Mouse (Mus musculus): ENCODE results near the gene Pgm2. TPM values are rescaled to one million over a fixed set of nuclear protein-coding genes. Genes with fewer than 3 reads are reported as not detected.

The Pgm2 gene
- total and polyA plus RNA-seq, 2 experiments from 2014 or later, result 12.9 to 17.1 TPM

GRCm38 (mm10) chr5:64075506-64075905 lies 17.2 kb upstream of the Pgm2 start:
- H3K27ac ChIP-seq (ENCODE audit: low read depth, low read length), result no peak overlapping the region
- no peak for TF ChIP-seq CTCF (IDR thresholded peaks at IDR 0.05; ENCODE audit: low read depth)
- no peak for ATAC-seq
- no peak overlapping the region for H3K9ac ChIP-seq
- no peak overlapping the region for H3K4me3 ChIP-seq (ENCODE audit: low read depth, low read length)
- no peaks in the 10 kb centered on the region for H3K36me3 ChIP-seq (ENCODE audit: insufficient read depth)
- H3K9me3 ChIP-seq (ENCODE audit: low read length), result no peaks in the 10 kb centered on the region
- WGBS, result 48% methylated on average over 3 of the region's 3 CpGs
- H3K4me2 ChIP-seq (ENCODE audit: low read depth), result no peak overlapping the region
- H3K27me3 ChIP-seq (ENCODE audit: insufficient read depth, low read length), result no peaks in the 10 kb centered on the region
- H3K4me1 ChIP-seq (ENCODE audit: insufficient read depth), result no peaks in the 10 kb centered on the region
- DNase-seq, result no peak

- no peak for DNase-seq
- H3K4me2 ChIP-seq (ENCODE audit: low read depth), result no peak overlapping the region
- H3K4me1 ChIP-seq (ENCODE audit: insufficient read depth), result no peaks in the 10 kb centered on the region
- H3K9ac ChIP-seq, result no peak overlapping the region
- no peak for TF ChIP-seq CTCF (IDR thresholded peaks at IDR 0.05; ENCODE audit: low read depth)
- no peak for ATAC-seq
- WGBS, result 75% methylated on average over 4 of the region's 4 CpGs
- H3K27ac ChIP-seq (ENCODE audit: low read depth, low read length), result no peak overlapping the region
- no peaks in the 10 kb centered on the region for H3K9me3 ChIP-seq (ENCODE audit: low read length)
- H3K27me3 ChIP-seq (ENCODE audit: insufficient read depth, low read length), result no peaks in the 10 kb centered on the region
- no peak overlapping the region for H3K4me3 ChIP-seq (ENCODE audit: low read depth, low read length)
- H3K36me3 ChIP-seq (ENCODE audit: insufficient read depth), result no peaks in the 10 kb centered on the region
Observed at GRCm38 (mm10) chr5:64077353-64077752, 15.4 kb upstream of the Pgm2 start.

GRCm38 (mm10) chr5:64078740-64079461 lies 13.8 kb upstream of the Pgm2 start:
- TF ChIP-seq CTCF (IDR thresholded peaks at IDR 0.05; ENCODE audit: low read depth), result no peak
- no peaks in the 10 kb centered on the region for H3K36me3 ChIP-seq (ENCODE audit: insufficient read depth)
- peak; percentile 46 for DNase-seq
- H3K9me3 ChIP-seq (ENCODE audit: low read length), result no peaks in the 10 kb centered on the region
- no peaks in the 10 kb centered on the region for H3K4me1 ChIP-seq (ENCODE audit: insufficient read depth)
- H3K9ac ChIP-seq, result no peak overlapping the region
- no peak overlapping the region for H3K4me2 ChIP-seq (ENCODE audit: low read depth)
- peak; percentile 88 for ATAC-seq
- no peaks in the 10 kb centered on the region for H3K27me3 ChIP-seq (ENCODE audit: insufficient read depth, low read length)
- no peak overlapping the region for H3K4me3 ChIP-seq (ENCODE audit: low read depth, low read length)
- H3K27ac ChIP-seq (ENCODE audit: low read depth, low read length), result no peak overlapping the region
- 36% methylated on average over 7 of the region's 7 CpGs for WGBS

- Histone ChIP-seq H3K4me3 (ENCODE audit: low read depth, low read length) (no peak overlapping the region), H3K9ac (no peak overlapping the region), H3K4me1 (ENCODE audit: insufficient read depth) (no peaks in the 10 kb centered on the region), H3K9me3 (ENCODE audit: low read length) (no peaks in the 10 kb centered on the region), H3K27me3 (ENCODE audit: insufficient read depth, low read length) (no peaks in the 10 kb centered on the region), H3K4me2 (ENCODE audit: low read depth) (no peak overlapping the region), H3K36me3 (ENCODE audit: insufficient read depth) (no peaks in the 10 kb centered on the region), H3K27ac (ENCODE audit: low read depth, low read length) (no peak overlapping the region)
- no peak for DNase-seq
- TF ChIP-seq CTCF (IDR thresholded peaks at IDR 0.05; ENCODE audit: low read depth), result no peak
- ATAC-seq, result peak; percentile 16; the same call in 1 of the 2 replicates
- WGBS, result 62% methylated on average over 4 of the region's 4 CpGs
Observed at GRCm38 (mm10) chr5:64079462-64079817, 13.3 kb upstream of the Pgm2 start.

GRCm38 (mm10) chr5:64083447-64084359 lies 9.0 kb upstream of the Pgm2 start:
- Histone ChIP-seq H3K9me3 (ENCODE audit: low read length) (no peaks in the 10 kb centered on the region), H3K9ac (no peak overlapping the region), H3K4me3 (ENCODE audit: low read depth, low read length) (no peak overlapping the region), H3K27ac (ENCODE audit: low read depth, low read length) (no peak overlapping the region), H3K36me3 (ENCODE audit: insufficient read depth) (no peaks in the 10 kb centered on the region), H3K4me2 (ENCODE audit: low read depth) (no peak overlapping the region), H3K27me3 (ENCODE audit: insufficient read depth, low read length) (no peaks in the 10 kb centered on the region), H3K4me1 (ENCODE audit: insufficient read depth) (no peaks in the 10 kb centered on the region)
- no peak for TF ChIP-seq CTCF (IDR thresholded peaks at IDR 0.05; ENCODE audit: low read depth)
- DNase-seq (no peak), ATAC-seq (no peak)
- WGBS, result 79% methylated on average over 15 of the region's 15 CpGs

- no peaks in the 10 kb centered on the region for H3K36me3 ChIP-seq (ENCODE audit: insufficient read depth)
- H3K4me1 ChIP-seq (ENCODE audit: insufficient read depth), result no peaks in the 10 kb centered on the region
- DNase-seq (no peak), ATAC-seq (no peak)
- H3K4me3 ChIP-seq (ENCODE audit: low read depth, low read length), result no peak overlapping the region
- 96% methylated on average over 9 of the region's 9 CpGs for WGBS
- no peak overlapping the region for H3K4me2 ChIP-seq (ENCODE audit: low read depth)
- no peak for TF ChIP-seq CTCF (IDR thresholded peaks at IDR 0.05; ENCODE audit: low read depth)
- H3K9ac ChIP-seq, result no peak overlapping the region
- no peaks in the 10 kb centered on the region for H3K9me3 ChIP-seq (ENCODE audit: low read length)
- H3K27ac ChIP-seq (ENCODE audit: low read depth, low read length), result no peak overlapping the region
- no peaks in the 10 kb centered on the region for H3K27me3 ChIP-seq (ENCODE audit: insufficient read depth, low read length)
Observed at GRCm38 (mm10) chr5:64085405-64085804, 7.3 kb upstream of the Pgm2 start.

GRCm38 (mm10) chr5:64088740-64089139 lies 4.0 kb upstream of the Pgm2 start:
- DNase-seq (no peak), ATAC-seq (no peak)
- no peak overlapping the region for H3K4me3 ChIP-seq (ENCODE audit: low read depth, low read length)
- no peaks in the 10 kb centered on the region for H3K27me3 ChIP-seq (ENCODE audit: insufficient read depth, low read length)
- 84% methylated on average over 9 of the region's 9 CpGs for WGBS
- no peak overlapping the region for H3K27ac ChIP-seq (ENCODE audit: low read depth, low read length)
- no peaks in the 10 kb centered on the region for H3K36me3 ChIP-seq (ENCODE audit: insufficient read depth)
- no peaks in the 10 kb centered on the region for H3K9me3 ChIP-seq (ENCODE audit: low read length)
- no peaks in the 10 kb centered on the region; the same call in 1 of the 2 replicates for H3K4me1 ChIP-seq (ENCODE audit: insufficient read depth)
- no peak overlapping the region for H3K9ac ChIP-seq
- TF ChIP-seq CTCF (IDR thresholded peaks at IDR 0.05; ENCODE audit: low read depth), result no peak
- H3K4me2 ChIP-seq (ENCODE audit: low read depth), result no peak overlapping the region
